Mouse (Mus musculus): ENCODE data around the gene Gm13285. TPM values are rescaled to one million over a fixed set of nuclear protein-coding genes. Genes with fewer than 3 reads are reported as not detected.
A peak's percentile ranks its signal among the peaks of the same experiment; 100 is the strongest.
"Not testable (repeated sequence)": the region's sequence is repeated elsewhere in the genome, so short reads cannot be mapped to it uniquely, and the experiment has no call there.

Gm13285 gene
- polyA plus RNA-seq, 1 experiment from 2014 or later: 0.61 TPM

DNA sequence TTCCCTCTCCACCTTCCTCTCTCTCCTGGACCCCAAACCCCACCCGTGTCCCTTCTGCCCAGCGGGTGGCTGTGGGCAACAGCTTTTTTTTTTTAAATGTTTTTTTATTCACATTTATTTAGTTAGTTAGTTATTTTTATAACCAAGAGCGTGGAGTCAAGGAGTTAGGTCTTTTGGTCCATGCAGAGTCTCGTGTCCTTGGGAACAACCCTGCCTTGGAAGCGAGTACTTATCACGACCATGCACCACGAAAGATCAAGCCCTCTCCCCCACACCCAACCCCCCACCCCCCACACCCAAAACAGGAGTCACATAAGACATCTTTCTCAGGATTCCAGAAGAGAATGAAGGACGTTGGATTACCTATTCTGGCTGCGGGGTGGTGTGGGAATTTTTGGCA is 37.1 kb upstream of the Gm13285 start:
- H3K4me2 ChIP-seq; H3K27me3 ChIP-seq (ENCODE audit: control insufficient read depth, insufficient read depth, low read length); DNase-seq (ENCODE audit: low spot score, missing footprints); H3K36me3 ChIP-seq (ENCODE audit: control insufficient read depth, insufficient read depth, low read length); H3K9me3 ChIP-seq (ENCODE audit: control insufficient read depth, low read length); ATAC-seq (ENCODE audit: low FRiP score); H3K4me1 ChIP-seq (ENCODE audit: control insufficient read depth, insufficient read depth, low read length); H3K9ac ChIP-seq (ENCODE audit: low read length); H3K27ac ChIP-seq (ENCODE audit: low read depth, low read length); H3K4me3 ChIP-seq (ENCODE audit: low read depth, low read length): not testable (repeated sequence)
- 62% methylated on average over 8 of the region's 9 CpGs for WGBS

DNA sequence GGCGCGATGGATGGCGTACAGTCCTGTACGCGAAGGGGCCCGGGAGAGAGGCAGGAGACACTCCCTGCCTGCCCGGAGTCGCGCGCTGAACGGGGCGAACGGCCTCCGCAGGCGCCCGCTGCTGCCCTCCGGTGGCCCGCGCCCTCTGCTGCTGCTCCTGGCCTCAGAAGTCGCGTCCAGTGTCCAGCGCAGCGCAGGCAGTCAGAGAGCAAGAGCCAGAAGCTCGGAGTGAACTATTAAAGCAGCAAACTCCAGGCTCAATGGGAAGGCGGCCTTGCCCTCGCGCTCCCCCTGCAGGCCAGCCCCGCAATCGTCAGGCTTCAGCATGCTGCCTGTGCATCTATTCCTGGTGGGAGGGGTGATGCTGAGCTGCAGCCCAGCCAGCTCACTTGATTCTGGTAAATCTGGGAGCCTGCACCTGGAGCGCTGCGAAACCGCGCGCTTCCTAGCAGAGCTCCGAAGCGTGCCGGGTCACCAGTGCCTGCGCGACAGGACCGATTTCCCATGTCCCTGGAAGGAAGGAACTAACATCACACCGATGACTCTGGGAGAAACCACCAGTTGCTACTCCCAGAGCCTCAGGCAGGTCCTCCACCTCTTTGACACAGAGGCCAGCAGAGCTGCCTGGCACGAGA is 36.0 kb upstream of the Gm13285 start:
- peak; percentile 85 for DNase-seq (ENCODE audit: low spot score, missing footprints)
- H3K4me1 ChIP-seq (ENCODE audit: control insufficient read depth, insufficient read depth, low read length); H3K36me3 ChIP-seq (ENCODE audit: control insufficient read depth, insufficient read depth, low read length); H3K9ac ChIP-seq (ENCODE audit: low read length); ATAC-seq (ENCODE audit: low FRiP score); H3K9me3 ChIP-seq (ENCODE audit: control insufficient read depth, low read length); H3K27me3 ChIP-seq (ENCODE audit: control insufficient read depth, insufficient read depth, low read length); H3K27ac ChIP-seq (ENCODE audit: low read depth, low read length): not testable (repeated sequence)
- Histone ChIP-seq H3K4me2 (peak overlapping the region; percentile 32), H3K4me3 (ENCODE audit: low read depth, low read length) (peak overlapping the region; percentile 10; the same call in 1 of the 2 replicates)
- 4% methylated on average over 20 of the region's 42 CpGs for WGBS

DNA sequence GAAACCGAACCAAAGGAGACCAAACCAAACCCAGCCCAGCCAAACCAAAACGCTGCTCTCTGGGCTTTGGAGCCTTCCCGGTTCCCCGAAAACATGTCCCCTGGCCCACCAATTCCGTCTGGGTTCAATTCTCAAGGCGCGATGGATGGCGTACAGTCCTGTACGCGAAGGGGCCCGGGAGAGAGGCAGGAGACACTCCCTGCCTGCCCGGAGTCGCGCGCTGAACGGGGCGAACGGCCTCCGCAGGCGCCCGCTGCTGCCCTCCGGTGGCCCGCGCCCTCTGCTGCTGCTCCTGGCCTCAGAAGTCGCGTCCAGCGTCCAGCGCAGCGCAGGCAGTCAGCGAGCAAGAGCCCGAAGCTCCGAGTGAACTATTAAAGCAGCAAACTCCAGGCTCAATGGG is 25.9 kb upstream of the Gm13285 start, which contains the start of gene Gm13290:
Gene Gm13290, plus strand, starts transcription at position 301 of the 400 bp plus-strand sequence.
- no CpG with 5 or more reads among the region's 32 CpGs for WGBS

DNA sequence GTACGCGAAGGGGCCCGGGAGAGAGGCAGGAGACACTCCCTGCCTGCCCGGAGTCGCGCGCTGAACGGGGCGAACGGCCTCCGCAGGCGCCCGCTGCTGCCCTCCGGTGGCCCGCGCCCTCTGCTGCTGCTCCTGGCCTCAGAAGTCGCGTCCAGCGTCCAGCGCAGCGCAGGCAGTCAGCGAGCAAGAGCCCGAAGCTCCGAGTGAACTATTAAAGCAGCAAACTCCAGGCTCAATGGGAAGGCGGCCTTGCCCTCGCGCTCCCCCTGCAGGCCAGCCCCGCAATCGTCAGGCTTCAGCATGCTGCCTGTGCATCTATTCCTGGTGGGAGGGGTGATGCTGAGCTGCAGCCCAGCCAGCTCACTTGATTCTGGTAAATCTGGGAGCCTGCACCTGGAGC is 22.8 kb upstream of the Gm13285 start, which contains the start of gene Gm13289:
Gene Gm13289, plus strand, starts transcription at position 301 of the 400 bp plus-strand sequence.
- WGBS: no CpG with 5 or more reads among the region's 29 CpGs
- H3K4me1 ChIP-seq (ENCODE audit: control insufficient read depth, insufficient read depth, low read length); H3K27me3 ChIP-seq (ENCODE audit: control insufficient read depth, insufficient read depth, low read length); H3K4me3 ChIP-seq (ENCODE audit: low read depth, low read length); H3K9me3 ChIP-seq (ENCODE audit: control insufficient read depth, low read length); H3K27ac ChIP-seq (ENCODE audit: low read depth, low read length); H3K9ac ChIP-seq (ENCODE audit: low read length); ATAC-seq (ENCODE audit: low FRiP score); H3K36me3 ChIP-seq (ENCODE audit: control insufficient read depth, insufficient read depth, low read length); DNase-seq (ENCODE audit: low spot score, missing footprints); H3K4me2 ChIP-seq: not testable (repeated sequence)

More for the DNA sequence above, 25.9 kb upstream of the Gm13285 start, which contains the start of gene Gm13290:
- H3K9ac ChIP-seq (ENCODE audit: low read length); H3K27me3 ChIP-seq (ENCODE audit: control insufficient read depth, insufficient read depth, low read length); H3K4me1 ChIP-seq (ENCODE audit: control insufficient read depth, insufficient read depth, low read length); H3K27ac ChIP-seq (ENCODE audit: low read depth, low read length); H3K4me2 ChIP-seq; ATAC-seq (ENCODE audit: low FRiP score); H3K9me3 ChIP-seq (ENCODE audit: control insufficient read depth, low read length); DNase-seq (ENCODE audit: low spot score, missing footprints); H3K36me3 ChIP-seq (ENCODE audit: control insufficient read depth, insufficient read depth, low read length); H3K4me3 ChIP-seq (ENCODE audit: low read depth, low read length): not testable (repeated sequence)

DNA sequence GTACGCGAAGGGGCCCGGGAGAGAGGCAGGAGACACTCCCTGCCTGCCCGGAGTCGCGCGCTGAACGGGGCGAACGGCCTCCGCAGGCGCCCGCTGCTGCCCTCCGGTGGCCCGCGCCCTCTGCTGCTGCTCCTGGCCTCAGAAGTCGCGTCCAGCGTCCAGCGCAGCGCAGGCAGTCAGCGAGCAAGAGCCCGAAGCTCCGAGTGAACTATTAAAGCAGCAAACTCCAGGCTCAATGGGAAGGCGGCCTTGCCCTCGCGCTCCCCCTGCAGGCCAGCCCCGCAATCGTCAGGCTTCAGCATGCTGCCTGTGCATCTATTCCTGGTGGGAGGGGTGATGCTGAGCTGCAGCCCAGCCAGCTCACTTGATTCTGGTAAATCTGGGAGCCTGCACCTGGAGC is 19.9 kb upstream of the Gm13285 start, which contains the start of gene Gm13272:
Gene Gm13272, plus strand, starts transcription at position 301 of the 400 bp plus-strand sequence.
- H3K4me2 ChIP-seq; H3K9ac ChIP-seq (ENCODE audit: low read length); H3K27ac ChIP-seq (ENCODE audit: low read depth, low read length); DNase-seq (ENCODE audit: low spot score, missing footprints); H3K27me3 ChIP-seq (ENCODE audit: control insufficient read depth, insufficient read depth, low read length); ATAC-seq (ENCODE audit: low FRiP score); H3K4me1 ChIP-seq (ENCODE audit: control insufficient read depth, insufficient read depth, low read length); H3K4me3 ChIP-seq (ENCODE audit: low read depth, low read length); H3K9me3 ChIP-seq (ENCODE audit: control insufficient read depth, low read length); H3K36me3 ChIP-seq (ENCODE audit: control insufficient read depth, insufficient read depth, low read length): not testable (repeated sequence)
- no CpG with 5 or more reads among the region's 29 CpGs for WGBS

DNA sequence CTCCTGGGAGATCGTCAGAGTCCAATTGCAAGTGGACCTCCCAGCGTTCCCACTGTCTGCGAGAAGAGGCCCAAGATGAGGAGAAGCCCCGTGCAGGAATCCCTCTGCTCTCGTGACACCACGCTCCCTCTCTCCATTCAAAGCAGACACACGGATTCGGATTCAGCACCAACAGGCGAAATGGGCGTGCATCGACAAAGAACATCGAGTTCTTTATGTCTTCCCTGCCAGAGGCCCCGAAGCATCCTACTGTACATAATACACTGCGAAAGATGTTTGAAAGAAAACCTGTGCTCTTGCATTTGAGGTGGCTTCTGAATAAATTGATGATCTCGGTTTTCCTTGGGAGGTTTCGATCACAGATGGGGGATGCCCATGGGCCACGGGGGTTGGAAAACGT is 19.1 kb upstream of the Gm13285 start:
- not testable (repeated sequence) for H3K9ac ChIP-seq (ENCODE audit: low read length)
- WGBS: 46% methylated on average over 14 of the region's 18 CpGs

DNA sequence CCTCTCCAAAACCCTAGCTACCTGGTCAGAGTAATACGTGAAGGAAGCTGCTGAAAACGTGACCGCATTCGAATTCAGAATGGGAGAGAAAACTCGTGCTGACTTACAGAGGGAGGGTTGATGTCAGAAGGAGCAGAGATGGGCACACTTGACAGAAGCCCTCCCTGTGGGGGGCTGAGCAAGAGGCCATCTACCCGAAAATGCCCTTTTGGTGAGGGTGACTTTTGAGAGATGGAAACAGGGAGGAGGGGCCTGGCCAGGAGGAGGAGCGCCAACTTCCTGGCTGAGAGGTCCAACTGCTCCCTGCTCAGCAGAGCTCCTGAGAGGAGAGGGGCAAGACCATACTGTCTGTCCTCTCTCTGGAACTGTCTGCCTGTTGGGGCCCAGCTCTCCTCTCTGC is 17.6 kb upstream of the Gm13285 start, which contains the start of gene Ifnz:
Gene Ifnz, plus strand, starts transcription at position 301 of the 400 bp plus-strand sequence.
- H3K36me3 ChIP-seq (ENCODE audit: control insufficient read depth, insufficient read depth, low read length); DNase-seq (ENCODE audit: low spot score, missing footprints); H3K4me1 ChIP-seq (ENCODE audit: control insufficient read depth, insufficient read depth, low read length); H3K27me3 ChIP-seq (ENCODE audit: control insufficient read depth, insufficient read depth, low read length); ATAC-seq (ENCODE audit: low FRiP score); H3K4me3 ChIP-seq (ENCODE audit: low read depth, low read length); H3K9ac ChIP-seq (ENCODE audit: low read length); H3K9me3 ChIP-seq (ENCODE audit: control insufficient read depth, low read length); H3K27ac ChIP-seq (ENCODE audit: low read depth, low read length): not testable (repeated sequence)
- H3K4me2 ChIP-seq: peak within 1 kb of the TSS; percentile 23; the same call in 1 of the 2 replicates
- 19% methylated on average over 3 of the region's 7 CpGs for WGBS

More for the DNA sequence above, 19.1 kb upstream of the Gm13285 start:
- H3K27ac ChIP-seq (ENCODE audit: low read depth, low read length); H3K27me3 ChIP-seq (ENCODE audit: control insufficient read depth, insufficient read depth, low read length); ATAC-seq (ENCODE audit: low FRiP score); H3K36me3 ChIP-seq (ENCODE audit: control insufficient read depth, insufficient read depth, low read length); H3K9me3 ChIP-seq (ENCODE audit: control insufficient read depth, low read length); H3K4me1 ChIP-seq (ENCODE audit: control insufficient read depth, insufficient read depth, low read length); H3K4me3 ChIP-seq (ENCODE audit: low read depth, low read length); H3K4me2 ChIP-seq: not testable (repeated sequence)
- DNase-seq (ENCODE audit: low spot score, missing footprints): peak; percentile 4

DNA sequence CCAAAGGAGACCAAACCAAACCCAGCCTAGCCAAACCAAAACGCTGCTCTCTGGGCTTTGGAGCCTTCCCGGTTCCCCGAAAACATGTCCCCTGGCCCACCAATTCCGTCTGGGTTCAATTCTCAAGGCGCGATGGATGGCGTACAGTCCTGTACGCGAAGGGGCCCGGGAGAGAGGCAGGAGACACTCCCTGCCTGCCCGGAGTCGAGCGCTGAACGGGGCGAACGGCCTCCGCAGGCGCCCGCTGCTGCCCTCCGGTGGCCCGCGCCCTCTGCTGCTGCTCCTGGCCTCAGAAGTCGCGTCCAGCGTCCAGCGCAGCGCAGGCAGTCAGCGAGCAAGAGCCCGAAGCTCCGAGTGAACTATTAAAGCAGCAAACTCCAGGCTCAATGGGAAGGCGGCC is 17.1 kb upstream of the Gm13285 start:
- not testable (repeated sequence) for H3K4me3 ChIP-seq (ENCODE audit: low read depth, low read length); H3K27me3 ChIP-seq (ENCODE audit: control insufficient read depth, insufficient read depth, low read length); ATAC-seq (ENCODE audit: low FRiP score); DNase-seq (ENCODE audit: low spot score, missing footprints); H3K27ac ChIP-seq (ENCODE audit: low read depth, low read length); H3K4me1 ChIP-seq (ENCODE audit: control insufficient read depth, insufficient read depth, low read length); H3K9ac ChIP-seq (ENCODE audit: low read length); H3K36me3 ChIP-seq (ENCODE audit: control insufficient read depth, insufficient read depth, low read length); H3K9me3 ChIP-seq (ENCODE audit: control insufficient read depth, low read length)
- H3K4me2 ChIP-seq: peak overlapping the region; percentile 23; the same call in 1 of the 2 replicates
- WGBS: 3% methylated on average over 7 of the region's 31 CpGs

DNA sequence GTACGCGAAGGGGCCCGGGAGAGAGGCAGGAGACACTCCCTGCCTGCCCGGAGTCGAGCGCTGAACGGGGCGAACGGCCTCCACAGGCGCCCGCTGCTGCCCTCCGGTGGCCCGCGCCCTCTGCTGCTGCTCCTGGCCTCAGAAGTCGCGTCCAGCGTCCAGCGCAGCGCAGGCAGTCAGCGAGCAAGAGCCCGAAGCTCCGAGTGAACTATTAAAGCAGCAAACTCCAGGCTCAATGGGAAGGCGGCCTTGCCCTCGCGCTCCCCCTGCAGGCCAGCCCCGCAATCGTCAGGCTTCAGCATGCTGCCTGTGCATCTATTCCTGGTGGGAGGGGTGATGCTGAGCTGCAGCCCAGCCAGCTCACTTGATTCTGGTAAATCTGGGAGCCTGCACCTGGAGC is 14.1 kb upstream of the Gm13285 start, which contains the start of gene Gm13276:
Gene Gm13276, plus strand, starts transcription at position 301 of the 400 bp plus-strand sequence.
- WGBS: no CpG with 5 or more reads among the region's 27 CpGs
- H3K4me3 ChIP-seq (ENCODE audit: low read depth, low read length); H3K4me1 ChIP-seq (ENCODE audit: control insufficient read depth, insufficient read depth, low read length); DNase-seq (ENCODE audit: low spot score, missing footprints); H3K27ac ChIP-seq (ENCODE audit: low read depth, low read length); H3K9ac ChIP-seq (ENCODE audit: low read length); ATAC-seq (ENCODE audit: low FRiP score); H3K27me3 ChIP-seq (ENCODE audit: control insufficient read depth, insufficient read depth, low read length); H3K4me2 ChIP-seq; H3K36me3 ChIP-seq (ENCODE audit: control insufficient read depth, insufficient read depth, low read length); H3K9me3 ChIP-seq (ENCODE audit: control insufficient read depth, low read length): not testable (repeated sequence)

Measured in midbrain, embryonic 11.5 days (tissue).